Mouse (Mus musculus): Measurements from ENCODE around the gene Kcnh7. TPM values are rescaled to one million over a fixed set of nuclear protein-coding genes. Genes with fewer than 3 reads are reported as not detected.

Gene Kcnh7
- total RNA-seq (2021), result under 1 TPM; 0.06 to 0.11 TPM

GRCm38 (mm10) chr2:63183563-63184545 lies at the start of gene Kcnh7:
Gene Kcnh7 (minus strand): TSS chr2:63184287.
- intact Hi-C loops (cut with DNase I), result no loop called here

GRCm38 (mm10) chr2:63207435-63207834 lies 23.3 kb upstream of the Kcnh7 start:
- DNase-seq, result no peak
- intact Hi-C loops (cut with DNase I), result no loop called here

More at GRCm38 (mm10) chr2:63183563-63184545, at the start of gene Kcnh7:
- DNase-seq, result no peak

DNA sequence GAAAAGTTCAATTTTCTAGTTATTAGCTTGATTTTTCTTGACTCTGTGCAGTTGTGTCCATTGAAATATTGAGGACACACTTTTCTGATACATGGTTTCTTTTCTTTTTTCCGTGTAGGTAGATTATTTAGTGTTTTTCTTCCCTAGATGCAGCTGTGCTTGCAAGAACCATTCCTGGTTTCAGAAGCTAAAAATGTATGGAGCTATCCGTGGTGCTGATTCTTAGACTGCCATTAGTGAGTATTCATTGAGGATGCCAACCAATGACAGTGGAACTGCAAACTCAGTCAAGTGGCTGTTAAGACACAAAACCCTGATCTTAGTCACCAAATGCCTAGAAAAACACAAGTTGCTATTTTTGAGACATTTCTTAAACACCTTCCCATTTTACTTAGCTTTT lies 1.9 kb upstream of the Kcnh7 start:
- DNase-seq, result no peak
- intact Hi-C loops (cut with DNase I), result no loop called here

GRCm38 (mm10) chr2:63184551-63185430 lies 704 bp upstream of the Kcnh7 start:
- intact Hi-C loops (cut with DNase I), result no loop called here
- DNase-seq, result no peak

DNA sequence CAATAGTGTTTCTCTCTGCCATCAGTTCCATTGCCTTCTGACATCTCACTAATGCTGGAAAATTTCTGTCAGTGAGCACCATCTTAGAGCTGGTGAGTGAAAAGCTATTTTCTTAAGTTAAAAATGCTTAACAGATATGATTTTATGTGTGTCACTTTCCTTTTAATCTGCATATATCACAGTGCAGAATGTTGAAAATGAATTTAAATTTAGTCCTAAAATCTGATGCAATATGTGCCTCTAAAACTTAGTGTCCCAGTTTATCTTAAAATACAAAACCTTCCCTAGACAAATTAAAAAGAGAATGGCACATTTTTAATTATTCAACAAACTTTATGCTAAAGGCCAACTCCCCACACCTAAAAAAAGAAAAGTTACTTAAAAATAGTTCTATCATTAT lies 30.4 kb downstream of the Kcnh7 start:
- intact Hi-C loops (cut with DNase I), result no loop called here
- DNase-seq, result no peak

DNA sequence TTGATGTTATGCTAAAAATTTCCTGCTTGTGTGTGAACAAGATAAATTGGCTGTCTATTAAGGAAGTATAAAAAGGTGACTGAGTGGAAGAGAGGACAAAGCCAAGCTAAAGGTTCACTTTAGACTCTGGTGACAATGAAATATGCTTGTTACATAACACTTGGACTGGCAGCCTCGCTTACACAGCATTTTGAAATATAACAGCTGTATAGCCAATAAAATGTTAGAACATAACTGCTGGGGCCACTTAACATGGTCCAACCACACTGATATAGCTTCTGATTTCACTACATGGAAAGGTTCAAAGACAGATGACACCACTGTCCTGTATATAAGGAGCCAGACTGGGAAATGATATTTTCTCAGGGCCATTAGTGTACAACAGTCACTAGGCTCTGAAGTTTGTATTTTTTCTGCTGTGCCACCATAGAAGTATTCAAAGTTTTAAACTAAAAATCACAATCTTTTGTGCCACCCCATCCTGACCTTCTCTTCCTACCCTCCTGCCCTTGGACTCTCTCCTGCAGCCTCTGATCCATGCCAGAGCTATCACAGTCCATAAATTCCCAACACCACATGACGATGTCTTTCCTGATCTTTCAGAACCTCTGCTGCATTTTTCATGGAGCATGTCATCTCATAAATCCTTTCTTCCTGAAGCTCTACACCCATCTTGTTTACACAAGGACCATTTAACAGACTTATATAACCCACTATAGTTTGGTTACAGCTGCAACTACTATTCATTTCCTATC lies 56.1 kb downstream of the Kcnh7 start:
- intact Hi-C loops (cut with DNase I), result no loop called here
- DNase-seq, result no peak

DNA sequence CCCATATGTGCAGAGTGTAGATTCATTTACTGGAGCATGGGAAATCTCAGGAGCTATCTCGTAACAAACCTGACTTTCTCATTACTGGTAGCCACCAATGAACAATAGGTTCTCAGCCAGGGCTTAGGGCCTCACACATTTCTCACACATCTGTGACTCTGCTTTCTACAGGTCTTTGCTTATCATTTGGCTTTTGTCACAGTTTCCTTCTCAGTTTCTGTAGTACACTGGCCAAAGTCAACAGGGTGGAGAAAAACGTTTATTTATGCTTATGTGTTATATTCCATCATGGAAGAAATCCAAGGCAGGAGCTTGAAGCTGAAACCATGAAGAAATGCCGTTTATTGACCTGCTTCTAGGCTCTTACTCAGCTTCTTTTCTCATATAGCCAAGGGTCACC lies 63.8 kb downstream of the Kcnh7 start:
- intact Hi-C loops (cut with DNase I), result no loop called here

DNA sequence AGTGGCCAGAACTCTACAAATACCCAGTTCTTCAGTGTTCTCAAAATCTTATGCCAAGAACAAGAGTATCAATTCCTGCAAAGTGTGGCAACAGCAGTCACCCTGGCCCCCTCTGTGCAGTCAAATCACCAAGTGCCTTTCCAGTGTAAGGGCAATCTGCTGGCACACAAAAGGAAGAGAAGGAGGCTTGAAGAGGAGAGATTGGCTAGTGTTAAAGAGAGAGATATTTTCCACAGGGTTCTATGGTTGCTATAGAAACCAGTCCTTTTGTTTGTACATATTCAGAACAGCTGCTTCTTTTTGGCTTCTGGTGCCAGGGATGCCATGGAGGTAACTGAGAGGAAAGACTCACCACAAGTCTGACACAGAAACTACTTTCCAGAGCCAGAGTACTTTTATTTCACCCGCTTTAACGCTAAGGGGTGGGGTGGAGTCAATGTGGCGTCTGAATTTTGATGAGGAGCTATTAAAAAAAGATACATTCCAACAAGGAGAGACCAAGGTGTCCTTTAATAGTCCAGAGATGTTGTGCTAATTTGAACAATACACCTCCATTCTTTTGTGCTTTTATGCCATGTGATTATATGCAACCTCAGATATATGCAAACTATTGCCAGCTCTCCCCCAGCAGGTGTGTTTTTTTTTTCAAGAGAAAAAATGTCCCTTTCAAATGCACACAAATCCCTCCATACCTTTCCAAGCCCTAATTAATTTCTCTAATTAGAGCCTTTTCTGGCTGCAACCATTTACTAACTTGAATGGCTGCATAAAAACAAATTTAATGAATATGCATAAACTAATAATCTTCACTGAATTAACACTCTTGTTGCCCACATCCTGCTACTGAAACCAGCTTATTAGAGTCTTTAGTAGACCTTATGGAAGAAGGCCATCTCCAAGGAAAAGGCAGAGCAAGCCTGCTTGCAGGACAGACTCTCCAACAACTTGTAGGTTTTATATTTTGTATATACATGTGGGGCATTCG lies 66.6 kb downstream of the Kcnh7 start:
- intact Hi-C loops (cut with DNase I), result no loop called here
- DNase-seq, result no peak

More for the DNA sequence above, 63.8 kb downstream of the Kcnh7 start:
- DNase-seq, result no peak

GRCm38 (mm10) chr2:63105971-63106370 lies 78.1 kb downstream of the Kcnh7 start:
- no peak for DNase-seq
- intact Hi-C loops (cut with DNase I), result no loop called here

DNA sequence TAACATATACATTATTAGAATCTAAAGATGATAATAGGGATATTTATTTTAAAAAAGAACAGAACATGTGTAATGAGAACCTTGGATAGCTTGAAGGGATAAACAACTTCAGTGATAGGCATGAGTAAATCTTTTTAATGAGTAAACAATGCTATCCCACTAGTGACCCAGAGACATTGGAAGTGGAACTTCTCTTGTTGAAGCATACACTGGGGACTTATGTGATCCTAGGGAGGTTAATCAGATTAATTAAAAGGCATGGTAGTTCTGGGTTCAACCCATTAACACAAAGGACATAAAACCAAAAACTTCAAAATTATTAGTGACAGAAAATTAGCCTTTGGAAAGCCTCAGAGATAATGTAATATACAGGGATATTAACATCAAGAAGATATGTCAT lies 84.4 kb downstream of the Kcnh7 start:
- intact Hi-C loops (cut with DNase I), result no loop called here
- no peak for DNase-seq

- no peak for DNase-seq
- intact Hi-C loops (cut with DNase I), result no loop called here
Measured at GRCm38 (mm10) chr2:63091775-63092174, 92.3 kb downstream of the Kcnh7 start.

- DNase-seq, result no peak
- intact Hi-C loops (cut with DNase I), result no loop called here
Measured at GRCm38 (mm10) chr2:63090447-63090846, 93.6 kb downstream of the Kcnh7 start.

GRCm38 (mm10) chr2:63058386-63058785 lies 125.7 kb downstream of the Kcnh7 start:
- intact Hi-C loops (cut with DNase I), result no loop called here
- no peak for DNase-seq

GRCm38 (mm10) chr2:63049884-63050283 lies 134.2 kb downstream of the Kcnh7 start:
- intact Hi-C loops (cut with DNase I), result no loop called here
- DNase-seq, result no peak

DNA sequence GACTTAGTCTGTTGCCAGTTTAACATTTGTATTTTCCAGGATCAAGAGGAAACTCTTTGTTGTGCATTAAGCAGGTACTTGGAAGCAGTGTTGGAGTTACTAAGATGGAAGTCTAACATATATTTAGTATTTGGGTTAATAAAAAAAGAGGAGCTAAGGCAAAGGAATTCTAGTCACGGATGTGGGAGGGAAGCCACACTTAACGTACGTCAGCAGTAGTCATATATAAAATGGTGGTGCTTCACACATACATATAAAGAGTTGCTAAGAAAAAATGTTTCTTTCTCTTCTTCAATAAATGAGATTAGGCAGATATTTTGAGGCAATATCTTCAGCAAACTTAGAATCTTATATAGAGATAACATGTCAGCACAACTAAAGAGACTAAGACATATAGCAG lies 144.4 kb downstream of the Kcnh7 start:
- no peak for DNase-seq
- intact Hi-C loops (cut with DNase I), result no loop called here

DNA sequence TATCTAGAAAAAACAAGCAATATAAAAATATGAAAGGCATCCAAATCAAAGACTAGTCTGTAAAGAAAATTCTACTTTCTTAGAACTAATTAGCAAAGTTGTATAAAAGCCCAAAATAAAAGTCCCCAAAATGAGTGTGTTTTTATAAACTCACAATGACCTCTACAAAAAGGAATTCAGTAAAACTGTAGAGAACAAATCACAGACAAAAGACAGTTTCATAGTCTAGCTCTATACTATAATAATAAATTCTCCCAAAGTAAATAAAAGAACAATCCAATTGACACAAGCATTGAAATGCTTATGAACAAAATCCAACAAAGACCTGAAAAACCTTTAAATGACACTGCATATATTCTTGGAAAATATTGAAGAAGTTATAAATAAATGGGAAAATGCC lies 169.2 kb downstream of the Kcnh7 start:
- no peak for DNase-seq
- intact Hi-C loops (cut with DNase I), result no loop called here

DNA sequence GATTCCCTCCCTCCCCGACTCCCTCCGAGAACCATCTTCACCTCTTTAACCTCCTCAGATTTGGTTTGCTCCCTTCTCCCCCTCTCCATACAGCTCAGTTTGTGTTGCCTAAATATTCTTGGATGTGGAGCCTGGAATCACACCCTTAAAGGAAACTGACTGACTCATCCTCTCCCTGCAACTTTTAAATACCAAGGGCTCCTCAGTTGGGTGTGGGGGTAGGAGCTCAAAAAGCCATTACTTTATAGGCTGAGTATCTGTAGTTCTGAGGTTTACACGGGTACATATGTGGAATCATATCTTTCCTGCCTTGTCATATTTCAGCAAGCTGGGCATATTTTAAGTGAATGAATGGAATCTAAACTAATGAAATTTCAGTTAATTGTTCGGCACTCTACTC lies 174.9 kb downstream of the Kcnh7 start:
- no peak for DNase-seq
- intact Hi-C loops (cut with DNase I), result no loop called here

- intact Hi-C loops (cut with DNase I), result no loop called here
- no peak for DNase-seq
Measured at GRCm38 (mm10) chr2:63002784-63003183, 181.3 kb downstream of the Kcnh7 start.

GRCm38 (mm10) chr2:62997692-62998091 lies 186.4 kb downstream of the Kcnh7 start:
- no peak for DNase-seq
- intact Hi-C loops (cut with DNase I), result no loop called here

All from heart, postnatal 36 days (tissue).